Mouse (Mus musculus): Measurements from ENCODE around the gene Scgb2b19. TPM values are rescaled to one million over a fixed set of nuclear protein-coding genes. Genes with fewer than 3 reads are reported as not detected.
"Not testable (repeated sequence)": the region's sequence is repeated elsewhere in the genome, so short reads cannot be mapped to it uniquely, and the experiment has no call there.

Gene Scgb2b19
- total RNA-seq (2021) = not detected
- long read RNA-seq, experiment 1 = 0 reads
- long read RNA-seq, experiment 2 = 0 reads

- not testable (repeated sequence) for DNase-seq (ENCODE audit: low spot score in 2 of 2)
These were observed at the start of gene Scgb2b19 for GRCm38 (mm10) chr7:33280238-33280637. Scgb2b19 (minus strand) TSS chr7:33280338.

- not testable (repeated sequence) for DNase-seq (ENCODE audit: low spot score in 2 of 2)
These were observed 6.9 kb upstream of the Scgb2b19 start, which contains the start of gene Scgb1b19 for GRCm38 (mm10) chr7:33286991-33287390. Scgb1b19 (plus strand) TSS chr7:33287291.

Other genes with a start within 250 kb of the Scgb2b19 start
- gene Scgb2b17, start 223.8 kb downstream of the Scgb2b19 start, total RNA-seq (2021) = not detected
- not detected for gene Scgb1b17, start 216.9 kb downstream of the Scgb2b19 start, total RNA-seq (2021)
- not detected for gene Scgb2b18, start 106.5 kb downstream of the Scgb2b19 start, total RNA-seq (2021)
- gene Scgb1b18, start 94.8 kb downstream of the Scgb2b19 start, total RNA-seq (2021) = not detected
- gene Scgb1b19, start 7.0 kb upstream of the Scgb2b19 start, total RNA-seq (2021) = not detected
- not detected for gene Scgb2b20, start 86.0 kb upstream of the Scgb2b19 start, total RNA-seq (2021)
- not detected for gene Scgb1b20, start 92.9 kb upstream of the Scgb2b19 start, total RNA-seq (2021)
- gene Scgb2b21, start 240.1 kb upstream of the Scgb2b19 start, total RNA-seq (2021) = not detected

All from adrenal gland, adult 18-20 months (tissue).